Mouse (Mus musculus) ES-E14 (cell line): ENCODE data around the gene Gm49601. TPM values are rescaled to one million over a fixed set of nuclear protein-coding genes. Genes with fewer than 3 reads are reported as not detected.

Experiments used
- DNase-seq: peaks from one replicate; pipeline ENCODE4 v3.0.0-alpha.2; 2013; ENCODE audit warnings: low read depth, low spot score
- H3K27ac ChIP-seq: 2 replicates; pipeline ENCODE4 v1.5.1; 2012; ENCODE audit warnings: low read depth, mild to moderate bottlenecking, low read length, moderate library complexity, mixed read lengths; ENCODE audit not compliant: poor library complexity, insufficient read depth, severe bottlenecking
- H3K36me3 ChIP-seq: 2 replicates; pipeline ENCODE4 v1.6.1; 2012; ENCODE audit warnings: mild to moderate bottlenecking, low read length, moderate library complexity, mixed read lengths; ENCODE audit not compliant: control insufficient read depth, poor library complexity, insufficient read depth, severe bottlenecking
- H3K4me1 ChIP-seq, 2 experiments: fragments of 150-350 bp in 1 of 2; sonication (generic) in 1 of 2; 2 replicates each; pipeline ENCODE4 v1.6.1; 2012; ENCODE audit warnings: low read length in 2 of 2, mild to moderate bottlenecking in 1 of 2, mixed read lengths in 1 of 2; ENCODE audit not compliant: control insufficient read depth in 2 of 2, insufficient read depth in 2 of 2, poor library complexity in 1 of 2
- H3K4me3 ChIP-seq, 2 experiments: fragments of 150-350 bp in 1 of 2; sonication (generic) in 1 of 2; 2 replicates each; pipeline ENCODE4 v1.5.1; 2012; ENCODE audit warnings: low read length in 2 of 2, low read depth in 1 of 2, mild to moderate bottlenecking in 1 of 2, mixed read lengths in 1 of 2; ENCODE audit not compliant: insufficient read depth in 1 of 2, poor library complexity in 1 of 2, severe bottlenecking in 1 of 2
- H3K9ac ChIP-seq: 2 replicates; pipeline ENCODE4 v1.6.1; 2012; ENCODE audit warnings: low read depth, mild to moderate bottlenecking, low read length, mixed read lengths; ENCODE audit not compliant: poor library complexity, insufficient read depth, severe bottlenecking
- H3K9me3 ChIP-seq: fragments of 150-350 bp; sonication (generic); 2 replicates; pipeline ENCODE4 v1.6.1; 2012; ENCODE audit warnings: low read depth, mild to moderate bottlenecking, low read length; ENCODE audit not compliant: control insufficient read depth, insufficient read depth
- CHD2 ChIP-seq: IDR thresholded peaks from 2 replicates; pipeline ENCODE4 v1.6.1; 2014; ENCODE audit warnings: mild to moderate bottlenecking, low read depth, low read length, inconsistent platforms
- HCFC1 ChIP-seq: IDR thresholded peaks from 2 replicates; pipeline ENCODE4 v1.6.1; 2012; ENCODE audit warnings: low read length, inconsistent platforms, borderline replicate concordance; ENCODE audit not compliant: insufficient read depth
- MAFK ChIP-seq: IDR thresholded peaks from 2 replicates; pipeline ENCODE4 v1.6.1; 2014; ENCODE audit warnings: mild to moderate bottlenecking, low read depth, low read length, inconsistent platforms; ENCODE audit not compliant: insufficient read depth
- ZC3H11A ChIP-seq: IDR thresholded peaks from 2 replicates; pipeline ENCODE4 v1.6.1; 2012; ENCODE audit warnings: low read depth, mild to moderate bottlenecking, inconsistent platforms, low read length, borderline replicate concordance
- ZNF384 ChIP-seq: IDR thresholded peaks from 2 replicates; pipeline ENCODE4 v1.6.1; 2012; ENCODE audit warnings: low read depth, low read length, inconsistent platforms
- in situ Hi-C, 2 experiments: fragments of 600-800 bp; cut with MboI; formaldehyde crosslinking; loops; one replicate each; pipeline ENCODE4 v1.15.1; 2025; ENCODE audit warnings: low sequenced_read_pairs in 2 of 2, inconsistent platforms in 1 of 2; ENCODE audit not compliant: unreplicated experiment in 2 of 2
- total RNA-seq: library from RNA; depleted of rRNA; stranded (reverse); fragments of 300-350 nt; gene quantifications from 2 replicates; pipeline ENCODE4 v1.2.3, GENCODE M21; 2012

The Gm49601 gene
- total RNA-seq, 1 experiment, result 1.7 TPM

GRCm38 (mm10) chr16:18609099-18609498, 17.1 kb downstream of the Gm49601 start:
- Histone ChIP-seq H3K9me3 (no peaks in the 10 kb centered on the region), H3K36me3 (no peaks in the 10 kb centered on the region), H3K27ac (no peak overlapping the region), H3K9ac (no peak overlapping the region), H3K4me3 (no peak overlapping the region), H3K4me1 (peaks cover 0 to 3% of the 10 kb centered on the region in 2 experiments; a peak in 1 of 4 replicates)
- in situ Hi-C loops, result loop anchor here in 1 of 2 experiments (25.0 kb wide), 1 partner anchor 797 kb away; no protein-coding TSS in a partner anchor
- DNase-seq, result no peak
- TF ChIP-seq ZNF384, result no peak
- no peak for TF ChIP-seq MAFK
- TF ChIP-seq ZC3H11A, result no peak
- TF ChIP-seq CHD2, result no peak
- no peak for TF ChIP-seq HCFC1

DNA sequence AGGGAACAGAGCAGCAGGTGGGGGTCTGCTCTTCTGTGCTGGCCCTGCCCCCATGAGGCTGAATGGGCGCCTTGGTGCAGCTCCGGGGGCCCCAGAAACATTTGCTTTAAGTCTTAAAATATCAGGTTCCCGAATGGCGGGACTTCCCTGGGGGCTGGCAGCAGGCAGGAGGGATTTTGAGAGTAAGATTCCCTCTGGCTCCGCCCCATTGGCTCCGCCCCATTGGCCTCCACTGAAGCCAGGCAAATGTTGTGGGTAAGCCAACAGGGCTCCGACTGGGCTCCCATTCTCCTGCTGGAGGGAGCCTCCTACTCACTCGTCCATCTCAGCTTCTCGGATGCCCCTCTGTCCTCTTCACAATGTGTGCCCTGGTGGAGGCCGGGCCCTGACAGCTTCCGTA, 18.0 kb downstream of the Gm49601 start:
- in situ Hi-C loops, result loop anchor here in 1 of 2 experiments (25.0 kb wide), 1 partner anchor 796 kb away; no protein-coding TSS in a partner anchor
- Histone ChIP-seq H3K4me3 (no peak overlapping the region), H3K36me3 (no peaks in the 10 kb centered on the region), H3K4me1 (peaks cover 0 to 3% of the 10 kb centered on the region in 2 experiments; a peak in 1 of 4 replicates), H3K9me3 (no peaks in the 10 kb centered on the region), H3K9ac (no peak overlapping the region), H3K27ac (no peak overlapping the region)
- no peak for DNase-seq
- TF ChIP-seq ZC3H11A (no peak), MAFK (no peak), HCFC1 (no peak), ZNF384 (no peak), CHD2 (no peak)

- in situ Hi-C loops, result loop anchor here in 1 of 2 experiments (25.0 kb wide), 1 partner anchor 793 kb away; no protein-coding TSS in a partner anchor
- no peak overlapping the region for H3K27ac ChIP-seq
- no peaks in the 10 kb centered on the region for H3K9me3 ChIP-seq
These were observed 20.5 kb downstream of the Gm49601 start for GRCm38 (mm10) chr16:18605705-18606104.

DNA sequence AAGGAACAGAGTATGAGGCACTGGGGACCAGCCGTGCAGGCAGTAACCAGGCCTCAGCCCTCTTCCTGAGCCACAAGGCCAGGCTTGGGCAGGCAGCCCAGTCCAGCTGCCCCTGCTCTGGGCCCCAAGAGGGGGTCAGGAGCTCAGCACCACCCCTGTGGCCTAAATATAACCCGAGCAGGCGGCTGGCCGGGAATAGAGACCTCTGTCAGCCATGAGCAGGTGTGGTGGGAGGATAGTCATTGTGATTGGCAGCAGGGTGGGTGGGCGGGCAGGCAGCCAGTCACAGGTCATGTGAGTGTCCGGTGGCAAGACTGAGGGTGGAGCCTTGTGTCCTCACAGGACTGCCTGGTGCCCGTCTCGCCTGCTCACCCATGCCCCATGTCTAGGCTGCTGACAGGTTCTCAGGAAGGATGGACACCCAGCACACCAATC, 21.9 kb downstream of the Gm49601 start:
- in situ Hi-C loops, result loop anchor here in 1 of 2 experiments (25.0 kb wide), 1 partner anchor 792 kb away; no protein-coding TSS in a partner anchor

More at GRCm38 (mm10) chr16:18605705-18606104, 20.5 kb downstream of the Gm49601 start:
- DNase-seq, result no peak
- Histone ChIP-seq H3K4me3 (no peak overlapping the region), H3K4me1 (peaks cover 0 to 3% of the 10 kb centered on the region in 2 experiments; a peak in 1 of 4 replicates), H3K36me3 (no peaks in the 10 kb centered on the region), H3K9ac (no peak overlapping the region)
- no peak for TF ChIP-seq MAFK
- no peak for TF ChIP-seq ZNF384
- TF ChIP-seq CHD2, result no peak
- TF ChIP-seq ZC3H11A, result no peak
- no peak for TF ChIP-seq HCFC1

More for the DNA sequence above, 21.9 kb downstream of the Gm49601 start:
- Histone ChIP-seq H3K36me3 (no peaks in the 10 kb centered on the region), H3K9ac (no peak overlapping the region), H3K4me1 (peaks cover 0 to 3% of the 10 kb centered on the region in 2 experiments; a peak in 1 of 4 replicates), H3K4me3 (no peak overlapping the region), H3K27ac (no peak overlapping the region), H3K9me3 (no peaks in the 10 kb centered on the region)
- DNase-seq, result no peak
- no peak for TF ChIP-seq CHD2
- TF ChIP-seq ZC3H11A, result no peak
- no peak for TF ChIP-seq MAFK
- no peak for TF ChIP-seq ZNF384
- TF ChIP-seq HCFC1, result no peak
